Mouse (Mus musculus) liver, postnatal 0 days (tissue): Measurements from ENCODE around the gene Psd. TPM values are rescaled to one million over a fixed set of nuclear protein-coding genes. Genes with fewer than 3 reads are reported as not detected.
A peak's percentile ranks its signal among the peaks of the same experiment; 100 is the strongest.

ENCODE experiments used
- ATAC-seq: fragments of 200-750 bp; cut with Nextera tagmentation; 2 replicates; pipeline ENCODE4 v1.8.0; 2017; ENCODE audit warnings: mild to moderate bottlenecking, moderate library complexity
- DNase-seq: peaks from one replicate; pipeline ENCODE4 v3.0.0-alpha.2; 2016
- H3K27ac ChIP-seq: fragments of 300-500 bp; sonication (generic); 2 replicates; pipeline ENCODE4 v1.5.1; 2014; ENCODE audit warnings: antibody characterized with exemption, moderate library complexity, mild to moderate bottlenecking, low read depth
- H3K27me3 ChIP-seq: fragments of 300-500 bp; sonication (generic); 2 replicates; pipeline ENCODE4 v1.6.1; 2014; ENCODE audit warnings: low read length, control low read depth, mixed read lengths; ENCODE audit not compliant: insufficient read depth
- H3K36me3 ChIP-seq: fragments of 300-500 bp; sonication (generic); replicated peaks from 2 replicates; pipeline ENCODE4 v1.6.1; 2014; ENCODE audit warnings: mild to moderate bottlenecking, control low read depth, low read length, moderate library complexity, mixed read lengths; ENCODE audit not compliant: insufficient read depth
- H3K4me1 ChIP-seq: fragments of 300-500 bp; sonication (generic); 2 replicates; pipeline ENCODE4 v1.6.1; 2014; ENCODE audit warnings: antibody characterized with exemption, mild to moderate bottlenecking, control low read depth; ENCODE audit not compliant: insufficient read depth
- H3K4me2 ChIP-seq: fragments of 300-500 bp; sonication (generic); 2 replicates; pipeline ENCODE4 v1.6.1; 2014; ENCODE audit warnings: low read depth, mild to moderate bottlenecking, low read length, moderate library complexity, mixed read lengths
- H3K4me3 ChIP-seq: fragments of 300-500 bp; sonication (generic); 2 replicates; pipeline ENCODE4 v1.5.1; 2014; ENCODE audit warnings: low read depth, low read length
- H3K9ac ChIP-seq: fragments of 300-500 bp; sonication (generic); replicated peaks from 2 replicates; pipeline ENCODE4 v1.6.1; 2014; ENCODE audit warnings: mild to moderate bottlenecking, moderate library complexity
- H3K9me3 ChIP-seq: fragments of 300-500 bp; sonication (generic); 2 replicates; pipeline ENCODE4 v1.6.1; 2016; ENCODE audit warnings: mild to moderate bottlenecking, control low read depth, low read length, mixed read lengths
- CTCF ChIP-seq: sonication (generic); IDR thresholded peaks from 2 replicates; pipeline ENCODE4 v1.5.1; 2016; ENCODE audit warnings: antibody characterized with exemption, low read depth
- EP300 ChIP-seq: IDR thresholded peaks from 2 replicates; pipeline ENCODE4 v1.6.1; 2016; ENCODE audit warnings: antibody characterized with exemption, low read depth, mild to moderate bottlenecking
- WGBS: fragments of 180-500 bp; shearing (Covaris S2); extraction: QIAGEN DNeasy Blood & Tissue Kit; methylation state at CpG from one replicate; pipeline ENCODE4 v1.1.7; 2014; ENCODE audit not compliant: insufficient replicate concordance; 5-methylcytosine and 5-hydroxymethylcytosine counted together
- polyA plus RNA-seq: library from polyadenylated mRNA; unstranded; fragments of >200 nt; fragmentation: Nextera tagmentation; extraction: Ambion mirVana; gene quantifications from 2 replicates; pipeline ENCODE4 v1.2.1, GENCODE M21; 2015

The Psd gene
- 1.9 and 2.0 TPM in 2 replicates for polyA plus RNA-seq

DNA sequence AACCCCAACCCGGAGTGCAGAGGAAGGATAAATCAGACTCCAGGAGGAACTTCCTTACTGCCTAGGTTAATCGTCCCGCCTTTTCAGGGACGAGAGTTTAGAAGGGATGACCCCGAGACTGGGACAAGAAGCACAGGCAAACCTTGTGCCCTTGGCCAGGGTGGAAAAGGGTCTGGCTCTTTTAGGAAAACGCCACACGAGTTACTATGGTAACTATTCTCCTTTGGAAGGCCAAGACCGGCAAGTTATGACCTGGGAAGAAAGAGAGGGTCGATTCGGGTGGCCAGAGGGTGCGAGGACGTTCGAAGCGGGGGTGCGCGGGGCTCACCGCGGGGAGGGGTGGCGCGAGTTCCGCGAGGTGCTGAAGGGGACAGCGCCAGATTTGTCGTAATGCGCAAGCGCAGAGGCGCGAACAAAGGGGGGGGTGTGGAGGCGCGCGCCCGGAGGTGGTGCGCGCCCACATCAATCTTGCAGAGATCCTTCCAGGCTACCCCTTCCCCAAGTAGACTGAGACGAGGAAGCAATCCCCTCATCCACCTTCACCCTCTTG lies at the start of gene Psd:
Gene Psd (minus strand): TSS at position 401 of the 550 bp plus-strand sequence.
- peak within 1 kb of the TSS; percentile 53 for H3K4me3 ChIP-seq
- peak within 1 kb of the TSS; percentile 63 for H3K27ac ChIP-seq
- H3K4me2 ChIP-seq, result peak within 1 kb of the TSS; percentile 100
- DNase-seq, result peak; percentile 70
- no peaks in the 10 kb centered on the region for H3K9me3 ChIP-seq
- WGBS, result 2% methylated on average over 35 of the region's 35 CpGs
- no peak for ATAC-seq
- no peak for TF ChIP-seq EP300
- no peak for TF ChIP-seq CTCF
- peak within 1 kb of the TSS; percentile 66 for H3K9ac ChIP-seq
- peaks cover 30% of the 10 kb centered on the region for H3K4me1 ChIP-seq
- H3K27me3 ChIP-seq, result peaks cover 51% of the 10 kb centered on the region
- peaks cover 9% of the 10 kb centered on the region for H3K36me3 ChIP-seq

DNA sequence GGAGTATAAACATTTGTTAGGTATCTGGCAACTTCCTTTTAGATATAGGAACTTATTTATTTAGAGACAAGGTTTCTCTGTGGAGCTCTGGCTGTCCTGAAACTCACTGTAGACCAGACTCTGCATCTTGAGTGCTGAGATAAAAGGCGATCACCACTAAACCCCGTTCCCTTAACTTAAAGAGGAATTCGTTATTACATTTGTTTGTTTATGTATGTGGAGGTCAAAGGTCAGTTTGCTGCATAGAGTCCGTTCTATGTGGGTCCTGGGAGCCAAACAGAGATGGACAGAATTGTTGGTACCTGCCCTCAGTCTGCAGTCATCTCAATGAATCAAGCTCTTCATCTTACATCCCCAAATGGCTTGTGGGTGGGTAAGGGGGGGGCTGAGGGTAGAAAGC lies 48.9 kb upstream of the Psd start:
- Histone ChIP-seq H3K27ac (no peak overlapping the region), H3K27me3 (no peaks in the 10 kb centered on the region), H3K4me3 (no peak overlapping the region), H3K4me1 (no peaks in the 10 kb centered on the region), H3K36me3 (peaks cover 40% of the 10 kb centered on the region), H3K9me3 (no peaks in the 10 kb centered on the region), H3K9ac (no peak overlapping the region), H3K4me2 (no peak overlapping the region)
- 50% methylated on average over 4 of the region's 4 CpGs for WGBS
- DNase-seq, result no peak
- TF ChIP-seq EP300 (no peak), CTCF (no peak)
- ATAC-seq, result no peak

DNA sequence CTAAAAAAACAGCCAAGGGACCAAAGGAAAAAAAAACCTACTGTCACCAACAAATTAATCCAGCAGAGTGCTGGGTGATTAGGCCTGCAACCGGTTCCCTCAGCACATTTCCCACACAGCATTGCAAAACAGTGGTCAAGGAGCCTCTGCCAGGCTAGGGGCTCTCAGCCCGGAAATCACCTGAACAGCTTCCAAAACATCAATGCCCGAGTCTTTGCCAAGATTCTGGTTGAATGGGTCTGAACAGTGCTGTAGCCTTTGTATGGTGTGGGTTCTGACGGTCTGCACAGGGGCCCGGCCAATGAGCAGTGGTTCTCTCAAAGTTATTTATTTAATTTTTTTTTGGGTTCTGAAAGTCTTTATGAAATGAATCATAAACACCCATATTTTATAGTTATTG lies 48.5 kb upstream of the Psd start:
- Histone ChIP-seq H3K36me3 (peaks cover 36% of the 10 kb centered on the region), H3K4me2 (no peak overlapping the region), H3K9me3 (no peaks in the 10 kb centered on the region), H3K27ac (no peak overlapping the region), H3K4me1 (no peaks in the 10 kb centered on the region), H3K4me3 (no peak overlapping the region), H3K27me3 (no peaks in the 10 kb centered on the region), H3K9ac (no peak overlapping the region)
- whole genome bisulfite sequencing, result 63% methylated on average over 5 of the region's 5 CpGs
- ATAC-seq, result no peak
- DNase-seq, result no peak
- TF ChIP-seq EP300 (no peak), CTCF (no peak)

DNA sequence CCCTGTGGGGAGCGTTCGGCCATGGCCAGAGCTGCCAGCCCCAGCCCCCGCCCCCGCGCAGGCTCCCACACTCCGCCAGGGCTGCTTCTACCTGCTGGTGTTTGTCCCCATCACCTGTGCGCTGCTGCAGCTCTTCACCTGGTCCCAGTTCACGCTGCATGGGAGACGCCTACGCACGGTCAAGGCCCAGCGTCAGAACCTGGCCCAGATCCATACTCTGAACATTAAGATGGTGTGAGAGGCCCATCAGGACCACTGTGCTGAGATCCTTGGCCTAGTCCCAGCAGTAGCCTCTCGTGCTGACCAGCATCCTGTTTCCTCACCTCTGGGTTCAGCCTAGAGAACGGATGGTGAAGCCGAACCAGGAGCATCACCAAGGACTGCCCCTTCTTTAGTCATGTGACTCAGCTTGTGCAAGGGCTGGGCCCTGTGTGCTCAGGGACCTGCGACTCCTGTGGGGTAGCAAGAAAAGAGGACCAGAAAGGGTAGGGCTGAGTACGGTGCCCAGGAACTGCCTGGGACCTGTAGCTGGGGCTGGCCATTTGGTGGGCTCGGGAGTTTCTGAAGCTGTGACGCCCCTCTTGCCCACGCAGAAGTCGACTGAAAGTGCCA lies 47.6 kb upstream of the Psd start:
- H3K4me2 ChIP-seq, result no peak overlapping the region
- peaks cover 27% of the 10 kb centered on the region for H3K36me3 ChIP-seq
- H3K27ac ChIP-seq, result no peak overlapping the region
- H3K4me1 ChIP-seq, result no peaks in the 10 kb centered on the region
- no peaks in the 10 kb centered on the region for H3K27me3 ChIP-seq
- no peak overlapping the region for H3K9ac ChIP-seq
- 65% methylated on average over 21 of the region's 21 CpGs for WGBS
- no peak for TF ChIP-seq CTCF
- TF ChIP-seq EP300, result no peak
- H3K4me3 ChIP-seq, result no peak overlapping the region
- no peaks in the 10 kb centered on the region for H3K9me3 ChIP-seq
- DNase-seq (no peak), ATAC-seq (peak; percentile 82)

DNA sequence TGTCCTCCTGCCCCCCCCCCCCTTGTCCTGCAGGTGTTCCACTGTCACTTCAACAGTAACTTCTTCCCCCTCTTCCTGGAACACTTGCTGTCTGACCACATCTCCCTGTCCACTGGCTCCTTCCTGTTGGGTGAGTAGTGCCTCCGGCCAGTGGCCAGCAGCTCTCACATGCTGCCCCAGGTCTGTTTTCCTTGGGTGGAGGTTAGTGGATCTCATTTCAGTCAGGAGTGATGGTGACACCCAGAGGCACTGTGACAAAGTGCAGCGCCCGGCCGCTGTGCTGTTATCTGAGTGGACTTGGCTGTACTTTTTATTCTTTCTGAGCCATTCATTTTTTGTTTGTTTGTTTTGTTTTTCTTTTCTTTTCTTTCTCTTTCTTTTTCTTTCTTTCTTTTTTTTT lies 42.2 kb upstream of the Psd start:
- TF ChIP-seq CTCF (peak; percentile 78), EP300 (no peak)

DNA sequence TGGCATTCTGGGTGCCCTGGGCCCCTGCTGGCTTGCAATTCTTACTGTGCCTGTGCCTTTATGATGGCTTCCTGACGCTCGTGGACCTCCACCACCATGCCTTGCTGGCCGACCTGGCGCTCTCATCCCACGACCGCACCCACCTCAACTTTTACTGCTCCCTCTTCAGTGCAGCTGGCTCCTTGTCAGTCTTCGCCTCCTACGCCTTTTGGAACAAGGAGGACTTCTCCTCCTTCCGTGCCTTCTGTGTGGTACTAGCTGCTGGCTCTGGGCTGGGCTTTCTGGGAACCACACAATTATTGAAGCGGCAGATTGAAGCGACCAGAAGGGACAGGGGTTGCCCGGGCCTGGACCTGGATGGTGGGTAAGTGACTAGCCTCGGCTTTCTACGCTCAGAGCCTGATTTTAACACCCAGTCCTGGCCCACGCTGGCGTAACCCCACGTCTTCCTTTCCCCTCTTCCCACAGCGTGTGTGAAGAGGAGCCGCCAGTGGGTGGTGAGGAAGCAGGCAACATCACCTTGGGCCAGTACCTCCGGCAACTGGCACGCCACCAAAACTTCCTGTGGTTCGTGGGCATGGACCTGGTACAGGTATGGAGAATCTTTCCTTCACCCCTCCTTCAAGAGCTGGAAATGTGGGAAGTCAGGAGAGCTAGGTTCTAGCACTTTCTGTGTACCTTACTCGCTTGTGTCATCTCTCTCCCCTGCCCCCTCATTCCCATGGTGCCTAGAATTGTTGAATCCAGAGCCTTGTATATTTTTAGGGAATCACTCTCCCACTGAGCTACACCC lies 41.0 kb upstream of the Psd start:
- H3K9me3 ChIP-seq, result no peaks in the 10 kb centered on the region
- no peak overlapping the region for H3K4me3 ChIP-seq
- ATAC-seq (no peak), DNase-seq (no peak)
- H3K9ac ChIP-seq, result no peak overlapping the region
- H3K4me2 ChIP-seq, result no peak overlapping the region
- H3K27me3 ChIP-seq, result no peaks in the 10 kb centered on the region
- H3K36me3 ChIP-seq, result no peaks in the 10 kb centered on the region
- TF ChIP-seq EP300, result no peak
- no peak for TF ChIP-seq CTCF
- no peak overlapping the region for H3K27ac ChIP-seq
- 83% methylated on average over 22 of the region's 23 CpGs for WGBS
- peaks cover 3% of the 10 kb centered on the region; the same call in 1 of the 2 replicates for H3K4me1 ChIP-seq

More for the DNA sequence above, 42.2 kb upstream of the Psd start:
- no peaks in the 10 kb centered on the region for H3K27me3 ChIP-seq
- no peak overlapping the region for H3K9ac ChIP-seq
- no peak overlapping the region for H3K4me3 ChIP-seq
- H3K9me3 ChIP-seq, result no peaks in the 10 kb centered on the region
- H3K27ac ChIP-seq, result no peak overlapping the region
- ATAC-seq (peak; percentile 87), DNase-seq (peak; percentile 71)
- no peaks in the 10 kb centered on the region for H3K4me1 ChIP-seq
- H3K36me3 ChIP-seq, result no peaks in the 10 kb centered on the region
- WGBS, result 18% methylated on average over 4 of the region's 4 CpGs
- no peak overlapping the region for H3K4me2 ChIP-seq
